Mouse (Mus musculus): ENCODE data around the gene Rnase2b.
"Not testable (repeated sequence)": the region's sequence is repeated elsewhere in the genome, so short reads cannot be mapped to it uniquely, and the experiment has no call there.

The Rnase2b gene

DNA sequence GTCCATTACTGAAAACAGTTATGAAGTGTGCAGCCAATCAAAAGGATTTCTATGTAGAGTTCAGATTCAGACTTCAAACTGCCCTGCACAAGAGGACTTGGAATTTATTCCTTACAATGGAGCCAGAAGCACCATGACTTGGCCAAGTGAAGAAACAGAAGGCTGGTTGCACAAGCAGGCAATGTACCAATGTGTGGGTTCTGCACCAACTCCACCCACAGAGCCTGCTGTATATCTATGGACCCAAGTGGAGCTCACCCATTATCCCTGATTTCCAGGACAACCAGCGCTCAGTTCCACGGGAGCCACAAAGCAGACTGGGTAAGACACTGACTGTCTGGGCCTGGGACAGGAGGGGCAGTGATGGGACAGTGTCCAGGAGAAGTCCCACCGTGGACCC, at the start of gene Rnase2b:
TSS of gene Rnase2b (plus strand) at position 285 of the 400 bp plus-strand sequence.
- in situ Hi-C loops (cut with MboI, MseI): not testable (repeated sequence)

DNA sequence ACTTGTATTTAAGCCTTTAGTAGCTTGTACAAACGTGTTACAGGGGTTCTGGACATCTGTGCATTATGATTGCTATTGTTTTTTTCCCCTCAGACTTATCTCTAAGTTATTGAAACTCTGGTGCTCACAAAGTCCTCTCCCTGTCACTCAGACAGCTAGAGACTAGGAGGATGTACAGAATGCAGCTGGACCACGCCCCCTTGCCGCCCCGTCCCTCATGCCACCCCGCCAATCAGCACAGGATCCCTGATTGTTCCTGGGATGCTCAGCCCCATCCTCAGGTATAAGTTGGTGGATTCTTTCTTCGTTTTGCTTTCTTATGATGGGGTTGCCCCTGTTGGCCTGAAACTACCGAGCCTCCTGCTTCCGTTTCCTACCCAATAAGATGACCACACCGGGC, 48.6 kb upstream of the Rnase2b start:
- in situ Hi-C loops (cut with MboI, MseI): no loop called here

DNA sequence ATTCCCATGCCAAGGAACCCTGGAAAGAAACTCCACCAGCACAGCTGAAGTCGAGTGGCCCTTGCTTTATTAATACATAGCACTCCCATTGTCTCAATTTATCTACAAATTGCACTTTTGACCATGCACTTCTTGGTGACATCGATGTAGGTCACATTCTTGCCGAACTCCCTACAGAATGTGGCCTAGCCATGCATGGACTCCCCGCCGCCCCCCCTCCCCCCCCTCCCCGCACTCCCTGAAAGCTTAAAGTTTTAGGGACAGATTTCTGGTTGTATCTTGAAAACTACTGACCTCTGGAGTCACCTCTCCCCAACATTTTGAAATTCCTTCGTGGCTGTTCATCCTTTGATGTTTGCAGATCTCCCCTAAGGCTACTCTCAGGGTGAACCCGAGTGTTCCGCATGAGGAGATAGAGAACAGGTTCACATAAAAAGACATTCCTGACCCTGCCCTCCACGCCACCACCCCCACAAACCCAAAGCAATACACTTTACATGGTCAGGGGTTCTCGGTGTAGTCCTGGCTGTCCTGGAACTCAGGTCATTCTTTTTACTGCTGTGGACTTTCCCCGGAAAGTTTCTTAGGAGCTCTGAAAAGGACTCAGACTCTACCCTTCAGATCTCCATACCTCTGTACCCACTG, 48.0 kb upstream of the Rnase2b start, which contains the start of gene Eddm3b:
TSS of gene Eddm3b (plus strand) at position 511 of the 645 bp plus-strand sequence.
- in situ Hi-C loops (cut with MboI, MseI): no loop called here

DNA sequence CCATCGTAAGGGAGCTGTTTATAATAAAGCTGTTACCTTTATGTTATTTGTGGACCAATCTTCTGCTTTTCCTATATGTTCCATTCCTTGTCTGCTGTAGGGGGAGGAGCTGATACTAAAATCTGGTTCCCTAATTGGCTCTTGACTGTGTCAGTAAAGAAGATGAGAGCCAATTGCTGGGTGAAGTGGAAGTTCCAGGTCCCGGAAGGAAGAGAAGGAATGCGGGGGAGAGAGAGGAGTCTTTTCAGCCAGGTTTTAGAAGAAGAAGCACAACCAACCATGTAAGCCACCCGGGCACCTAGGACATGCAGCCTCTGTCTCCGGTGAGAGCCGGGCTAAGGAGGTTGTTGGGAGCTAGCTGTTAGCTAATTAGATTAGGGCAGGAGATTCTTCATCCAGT, 36.4 kb upstream of the Rnase2b start:
- in situ Hi-C loops (cut with MboI, MseI): no loop called here

DNA sequence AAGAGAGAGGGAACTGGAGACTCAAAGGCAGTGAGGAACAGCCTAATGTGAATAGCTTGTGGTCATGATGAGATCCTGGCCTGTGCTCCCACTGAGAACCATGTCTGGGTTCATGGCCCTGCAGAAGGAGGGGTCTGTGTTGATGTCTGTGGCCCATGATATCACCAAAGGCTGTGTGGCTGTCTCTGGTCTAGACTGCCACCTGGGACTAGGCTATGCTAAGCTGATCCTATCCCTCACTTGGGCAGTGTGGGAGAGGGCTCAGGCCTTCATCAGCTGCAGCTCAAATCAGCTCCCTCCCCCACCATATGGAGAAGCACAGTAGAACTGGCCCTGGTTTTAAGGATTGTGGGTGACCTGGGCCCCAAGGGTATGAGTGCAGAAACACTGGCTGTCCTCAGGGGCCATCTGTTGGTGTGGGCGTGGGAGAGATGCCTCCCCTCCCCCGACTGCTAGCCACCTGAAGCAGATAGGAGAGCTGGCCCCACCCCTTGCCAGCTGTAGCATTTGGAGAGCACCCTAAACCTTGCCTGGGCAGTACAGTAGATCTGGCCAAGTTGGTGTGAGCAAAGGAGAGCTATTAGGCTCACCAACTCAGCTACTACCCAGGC, 34.3 kb upstream of the Rnase2b start:
- in situ Hi-C loops (cut with MboI, MseI): no loop called here

DNA sequence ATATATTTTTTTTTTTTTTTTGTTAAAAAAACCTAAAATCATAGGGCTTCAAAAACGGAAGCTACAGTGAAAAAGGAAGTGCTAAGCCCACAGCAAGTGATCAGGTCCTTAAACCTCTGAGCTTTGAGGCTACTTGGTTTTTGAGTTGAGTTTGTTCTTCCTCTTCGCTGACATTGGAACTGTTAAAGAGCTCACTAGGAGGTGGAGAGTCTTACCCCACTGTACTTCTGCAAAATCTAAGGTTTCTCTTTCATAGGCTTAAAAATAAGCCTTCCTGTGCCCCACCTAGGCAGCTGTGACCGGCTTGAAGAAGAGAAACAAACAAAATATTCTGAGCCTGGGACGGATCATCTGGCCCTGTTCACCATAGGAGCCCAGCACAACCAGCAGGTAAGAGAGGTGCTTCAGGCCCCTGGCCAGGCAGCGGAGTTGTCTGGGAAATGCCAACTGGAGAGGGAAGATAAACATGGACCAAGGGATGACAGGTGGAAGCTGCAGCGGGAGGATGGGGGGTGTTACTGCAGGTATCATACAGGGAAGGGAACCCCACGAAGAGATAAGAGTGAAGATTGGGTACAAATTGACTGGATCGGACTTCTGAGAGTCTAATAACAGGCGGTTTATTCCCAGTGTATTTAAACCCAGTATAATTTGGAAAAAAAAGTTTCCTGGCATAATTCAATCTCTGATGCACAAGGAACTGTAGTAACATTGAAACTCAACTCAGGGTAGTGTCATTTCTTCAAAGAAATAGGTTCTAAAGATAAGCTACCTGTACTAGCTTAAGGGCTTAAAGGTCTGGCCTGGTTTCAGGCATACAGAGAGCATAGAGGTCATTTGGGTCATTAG, 33.1 kb upstream of the Rnase2b start:
- in situ Hi-C loops (cut with MboI, MseI): no loop called here

DNA sequence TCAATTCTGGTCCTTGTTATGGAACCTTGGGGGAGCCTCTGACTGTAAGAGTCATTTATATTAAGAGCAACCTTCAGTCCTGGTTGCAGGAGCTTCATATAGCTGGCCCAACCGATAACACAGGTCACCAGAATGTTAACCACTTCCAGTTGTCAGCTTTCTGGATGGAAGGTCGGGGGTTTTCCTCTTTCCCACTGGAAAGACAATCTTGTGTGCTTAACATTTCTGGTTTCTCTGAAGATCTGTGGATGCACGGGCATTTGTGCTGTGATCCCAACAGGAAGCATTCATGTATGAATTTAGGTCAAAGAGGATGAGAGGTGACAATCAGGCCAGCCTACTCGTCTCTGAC, 32.5 kb upstream of the Rnase2b start:
- in situ Hi-C loops (cut with MboI, MseI): no loop called here

DNA sequence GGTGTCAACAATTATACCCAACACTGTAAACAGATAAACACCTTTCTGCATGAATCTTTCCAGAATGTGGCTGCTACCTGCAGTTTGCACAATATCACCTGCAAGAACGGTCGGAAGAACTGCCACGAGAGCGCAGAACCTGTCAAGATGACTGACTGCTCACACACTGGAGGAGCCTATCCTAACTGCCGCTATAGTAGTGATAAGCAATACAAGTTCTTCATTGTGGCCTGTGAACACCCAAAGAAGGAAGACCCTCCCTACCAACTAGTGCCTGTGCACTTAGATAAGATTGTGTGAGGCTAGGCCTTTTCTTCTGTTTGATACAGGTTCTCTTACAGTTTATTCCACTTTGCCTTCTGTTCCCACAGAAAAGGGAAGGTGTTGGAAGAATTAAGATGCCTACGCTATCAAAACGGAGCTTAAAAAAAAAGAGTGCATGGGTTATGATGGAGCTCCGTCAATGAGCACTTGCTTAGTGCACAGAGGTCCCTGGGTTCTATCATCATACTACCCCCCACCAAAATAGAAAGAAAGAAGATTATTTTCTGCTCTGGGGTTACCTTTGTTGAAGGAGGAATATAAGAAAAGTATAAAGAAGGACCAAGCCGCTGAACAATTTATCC, 31.6 kb upstream of the Rnase2b start:
- in situ Hi-C loops (cut with MboI, MseI): no loop called here

DNA sequence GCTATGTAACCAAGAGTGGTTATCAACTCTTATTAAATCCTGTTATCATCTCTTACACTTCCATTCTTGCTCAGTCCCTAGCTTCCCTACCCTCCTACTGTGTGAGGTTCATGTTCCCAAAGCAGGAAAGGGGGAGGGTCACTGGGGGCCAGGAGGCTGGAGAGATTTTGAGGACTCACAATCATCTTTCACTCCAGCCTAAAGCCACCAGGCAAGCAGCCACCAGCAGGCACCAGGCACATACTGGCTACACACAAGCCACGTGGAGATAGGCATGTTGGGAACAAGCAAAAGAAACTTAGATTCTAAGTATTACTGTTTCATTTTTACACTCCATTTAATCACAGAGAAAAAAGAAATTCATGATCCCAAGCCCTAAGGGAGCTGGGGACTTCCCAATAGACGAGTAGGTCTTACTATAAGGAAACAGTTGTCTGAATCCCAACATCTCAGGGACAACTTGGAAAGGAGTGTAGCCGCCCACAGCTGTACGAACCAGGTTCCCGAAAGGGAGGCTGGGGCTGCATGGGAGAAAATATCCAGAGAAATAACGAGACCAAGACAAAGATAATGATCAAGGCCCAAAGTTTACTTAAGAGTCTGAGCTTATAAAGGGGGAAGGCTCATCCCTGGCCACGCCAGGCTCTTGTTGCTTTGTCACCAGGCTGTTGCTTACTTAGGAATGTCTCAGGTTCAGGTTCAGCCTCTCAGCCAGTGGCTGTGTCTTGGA, 30.8 kb upstream of the Rnase2b start:
- in situ Hi-C loops (cut with MboI, MseI): no loop called here

DNA sequence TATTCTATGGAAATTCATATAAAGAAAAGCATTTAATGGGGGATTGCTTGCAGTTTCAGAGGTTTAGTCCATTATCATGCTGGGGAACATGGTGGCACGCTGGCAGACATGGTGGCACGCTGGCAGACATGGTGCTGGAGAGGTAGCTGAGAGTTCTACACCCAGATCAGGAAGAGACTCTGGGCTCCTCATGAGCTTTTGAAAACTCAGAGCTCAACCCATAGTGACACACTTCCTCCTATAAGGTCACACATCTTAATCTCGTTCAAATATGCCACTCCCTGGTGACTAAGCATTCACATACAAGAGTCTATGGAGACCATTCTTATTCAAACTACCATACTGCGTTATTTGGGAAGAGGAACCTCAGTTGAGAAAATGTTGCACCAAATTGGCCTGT, 29.7 kb upstream of the Rnase2b start:
- in situ Hi-C loops (cut with MboI, MseI): no loop called here

DNA sequence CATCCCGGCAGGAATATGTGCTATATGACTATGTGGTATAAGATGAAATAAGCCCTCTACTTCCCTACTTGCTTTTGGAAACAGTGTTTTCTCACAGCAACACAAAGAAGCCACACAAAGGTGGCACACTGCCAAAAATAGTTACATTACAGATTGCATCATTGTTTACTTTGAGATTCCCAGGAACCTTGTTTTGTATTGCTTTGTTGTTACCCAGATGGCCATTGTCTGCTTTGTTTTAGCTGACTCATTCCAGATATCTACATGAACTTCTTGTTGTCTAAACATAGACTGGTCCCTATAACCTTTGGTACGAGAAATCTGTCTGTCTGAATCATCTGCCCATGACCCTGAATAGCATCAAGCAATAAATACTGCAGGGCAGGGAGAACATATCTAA, 21.7 kb upstream of the Rnase2b start:
- in situ Hi-C loops (cut with MboI, MseI): no loop called here

DNA sequence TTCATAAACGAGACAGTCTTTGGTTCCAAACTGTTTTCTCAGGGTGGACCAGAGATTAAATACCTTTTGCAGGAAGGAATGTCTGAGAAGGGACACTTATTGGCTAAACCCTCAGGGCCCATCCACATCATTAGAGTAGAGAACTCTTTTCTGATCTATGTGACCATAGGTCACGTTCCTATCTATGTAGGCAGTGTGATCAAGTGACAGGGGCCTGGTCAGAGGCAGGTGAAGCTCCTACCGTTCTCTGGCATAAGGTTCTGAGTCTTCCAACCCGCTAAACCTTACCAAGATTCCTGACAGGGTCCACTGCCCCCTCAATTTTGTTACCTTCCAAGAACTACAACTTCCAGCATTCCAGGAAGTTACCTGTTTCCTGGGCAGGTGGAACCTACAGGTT, 19.9 kb upstream of the Rnase2b start:
- in situ Hi-C loops (cut with MboI, MseI): no loop called here

DNA sequence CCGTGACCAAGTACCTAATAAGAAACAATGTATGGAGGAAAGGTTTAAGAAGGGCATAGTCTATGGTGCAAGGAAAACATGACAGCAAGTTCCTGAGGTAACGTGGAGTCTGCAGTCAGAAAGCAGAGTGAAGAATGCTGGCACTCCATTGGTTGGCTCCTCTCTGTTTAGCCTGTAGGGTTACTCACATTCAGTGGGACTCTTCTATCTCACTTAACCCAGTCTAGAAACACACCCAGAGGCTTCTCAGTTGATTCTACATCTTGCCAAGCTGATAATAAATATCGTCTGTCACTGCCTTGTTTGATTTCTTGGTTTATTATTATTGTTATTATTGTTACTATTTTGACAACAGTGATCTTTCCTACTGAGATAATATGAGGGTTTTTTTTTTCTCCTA, 19.5 kb upstream of the Rnase2b start:
- in situ Hi-C loops (cut with MboI, MseI): no loop called here

DNA sequence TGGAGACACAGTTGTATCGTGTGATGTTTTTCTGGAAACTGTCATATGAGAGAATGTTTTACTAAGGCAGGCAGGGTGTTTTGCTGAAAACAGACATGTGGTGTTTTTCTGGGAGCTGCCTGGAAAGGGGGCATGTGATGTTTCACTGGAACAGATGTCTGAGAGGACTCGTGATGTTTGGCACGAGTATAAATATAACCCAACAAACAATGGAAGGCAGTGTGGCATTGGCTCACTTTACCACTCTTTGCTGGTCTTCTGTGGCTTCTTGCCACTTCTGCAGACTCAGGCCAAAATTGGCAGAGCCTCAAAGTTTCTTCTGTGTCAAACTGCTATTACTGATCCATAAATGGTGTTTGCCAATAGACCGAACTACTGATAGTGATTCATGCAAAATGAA, 18.8 kb upstream of the Rnase2b start:
- in situ Hi-C loops (cut with MboI, MseI): no loop called here

DNA sequence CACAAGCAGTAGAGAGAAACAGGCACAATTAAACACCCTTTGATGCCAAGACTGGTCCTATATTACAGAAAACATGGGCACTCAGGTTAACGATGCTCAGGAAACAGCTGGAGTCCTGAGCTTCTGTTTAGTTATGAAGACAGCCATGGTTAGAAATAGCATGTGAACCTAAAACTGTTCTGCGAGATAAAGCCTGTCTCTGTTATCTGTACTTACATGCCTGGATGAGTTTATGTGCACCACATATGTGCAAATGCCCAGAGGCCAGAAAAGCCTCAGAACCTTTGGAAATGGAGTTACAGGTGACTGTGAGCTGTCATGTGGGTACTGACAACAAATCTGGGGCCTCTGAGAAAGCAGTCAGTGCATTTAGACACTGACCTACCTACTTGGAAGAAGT, 18.1 kb upstream of the Rnase2b start:
- in situ Hi-C loops (cut with MboI, MseI): no loop called here

DNA sequence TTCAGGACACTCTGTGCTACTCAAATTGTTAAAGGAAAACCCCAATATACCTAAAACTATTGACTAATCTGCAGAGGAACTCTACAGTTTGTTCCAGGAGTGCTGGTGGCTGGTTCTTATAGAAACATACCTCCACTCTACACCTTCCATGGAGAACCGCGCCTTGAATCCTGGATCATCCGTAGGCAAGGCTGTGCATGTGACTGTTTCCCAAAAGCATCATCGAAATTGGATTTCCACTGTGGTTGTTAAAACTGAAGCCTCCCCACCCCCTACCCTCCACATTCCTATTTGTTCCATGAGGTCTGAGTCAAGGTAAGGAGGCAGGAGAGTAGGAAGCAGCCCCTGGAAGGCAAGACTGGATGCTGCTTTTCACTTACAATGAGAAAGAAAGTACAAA, 17.6 kb upstream of the Rnase2b start:
- in situ Hi-C loops (cut with MboI, MseI): no loop called here

DNA sequence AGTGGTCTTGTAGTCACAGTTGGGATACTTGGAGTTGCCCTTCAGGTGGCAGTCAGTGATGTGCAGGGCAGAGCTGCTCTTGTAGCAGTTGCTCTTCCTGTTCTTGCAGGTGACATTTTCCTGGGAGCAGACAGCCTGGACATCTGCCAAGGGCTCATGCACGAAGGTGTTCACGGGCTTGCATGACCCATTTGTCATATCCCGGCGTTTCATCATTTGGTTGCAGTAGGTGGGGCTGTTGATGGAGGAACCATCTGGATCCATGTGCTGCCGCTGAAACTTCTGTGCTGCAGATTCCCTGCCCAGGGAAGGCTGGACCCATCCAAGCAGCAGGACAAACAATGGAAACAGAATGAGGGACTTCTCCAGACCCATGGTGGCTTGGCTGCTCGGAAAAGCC, 16.5 kb upstream of the Rnase2b start:
- in situ Hi-C loops (cut with MboI, MseI): no loop called here

DNA sequence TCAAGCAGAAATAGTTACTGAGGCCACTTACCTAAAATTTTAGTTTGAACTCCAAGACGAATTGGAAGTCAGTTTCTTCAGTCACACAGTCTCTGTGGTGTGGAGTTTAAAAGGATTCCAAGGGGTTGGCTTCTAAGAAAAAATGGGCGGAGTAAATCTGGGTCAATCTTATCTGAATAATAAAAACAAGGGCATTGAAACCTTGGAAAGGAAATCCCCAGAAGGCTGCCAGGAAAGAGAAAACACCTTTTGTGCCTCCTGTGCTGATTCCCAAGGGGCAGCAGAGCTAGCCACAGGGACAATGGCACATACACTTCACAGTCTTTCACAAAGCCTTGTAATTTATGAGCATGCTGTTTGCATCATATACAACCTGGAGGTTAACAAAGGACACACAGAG, 15.4 kb upstream of the Rnase2b start, which contains the start of gene Rnase1:
TSS of gene Rnase1 (minus strand) at position 101 of the 400 bp plus-strand sequence.
- in situ Hi-C loops (cut with MboI, MseI): no loop called here

DNA sequence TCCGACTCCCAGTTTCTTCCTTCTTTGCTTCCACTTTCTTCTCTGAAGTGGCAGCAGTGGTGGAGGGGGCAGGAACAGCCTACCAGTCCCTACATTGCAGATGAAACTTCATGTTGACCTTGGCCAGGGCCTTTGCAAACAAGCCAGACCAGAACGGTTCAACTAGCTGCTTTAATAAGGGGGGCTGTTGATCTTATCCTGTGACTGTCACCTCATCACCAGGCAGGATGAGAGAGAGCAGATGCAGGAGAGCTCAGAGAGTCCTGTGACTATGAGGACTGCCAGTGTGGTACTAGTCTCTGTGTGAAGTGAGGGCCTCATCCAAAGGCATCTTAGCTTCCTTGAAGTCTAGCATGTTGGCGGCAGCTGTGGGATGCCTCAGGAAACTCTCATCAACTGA, 14.1 kb upstream of the Rnase2b start:
- in situ Hi-C loops (cut with MboI, MseI): no loop called here

DNA sequence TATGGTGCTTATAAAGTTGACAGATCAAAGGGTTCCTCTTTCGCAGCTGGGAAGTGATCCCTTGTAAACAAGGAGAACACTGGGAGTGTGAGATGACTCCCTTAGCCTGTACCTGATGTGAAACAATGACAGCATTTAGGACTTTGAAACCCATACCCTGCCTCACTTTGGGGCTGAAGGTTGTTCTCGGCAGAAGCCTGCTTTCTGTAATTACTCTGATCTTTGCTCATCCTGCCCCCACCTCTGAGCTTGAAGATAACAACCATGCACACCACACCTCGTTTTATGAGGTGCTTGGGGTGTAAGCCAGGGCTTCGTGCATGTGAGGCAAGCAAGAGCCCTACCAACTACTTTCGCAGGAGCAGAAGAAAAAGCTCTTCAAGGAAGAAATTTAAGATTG, 12.9 kb upstream of the Rnase2b start:
- in situ Hi-C loops (cut with MboI, MseI): no loop called here

DNA sequence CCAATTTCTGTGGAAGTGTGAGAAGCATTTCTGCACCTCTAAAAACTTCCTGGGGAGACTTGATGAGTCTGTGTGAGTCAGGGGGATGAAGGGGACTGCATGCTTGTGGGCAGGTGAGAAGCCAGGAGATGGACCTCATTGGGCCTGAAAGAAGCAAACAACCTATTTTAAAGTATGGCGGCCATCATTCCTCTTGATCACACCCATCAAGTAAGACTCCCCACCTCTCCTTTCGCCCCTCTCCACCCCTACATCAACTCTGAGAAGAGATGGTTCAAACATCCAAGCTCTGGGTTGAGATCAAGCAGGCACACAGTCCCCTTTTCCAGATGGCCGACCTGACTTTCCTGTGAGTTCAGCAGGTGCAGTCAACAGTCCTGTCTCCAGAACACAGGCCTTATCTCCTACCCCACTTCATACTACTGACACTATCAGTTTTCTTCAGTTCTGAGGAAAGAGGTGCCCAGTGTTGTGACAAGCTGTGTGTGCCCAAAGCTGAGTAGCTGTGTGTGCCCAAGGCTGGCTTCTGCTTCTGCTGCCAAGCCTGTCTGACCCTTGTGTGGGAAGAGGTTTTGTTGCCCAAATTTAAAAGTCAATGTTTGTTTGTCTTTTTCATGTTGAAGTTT, 11.7 kb upstream of the Rnase2b start:
- in situ Hi-C loops (cut with MboI, MseI): no loop called here
